Mouse (Mus musculus) mouse embryonic stem cell (cell line): ENCODE measurements around the gene Wwp2.

Experiments used
- in situ Hi-C, 2 experiments: fragments of 300-500 bp; cut with MboI; formaldehyde crosslinking; loops; 1 replicate in 1 of 2; 3 replicates in 1 of 2; pipeline ENCODE4 v1.14.3; 2019 to 2020; ENCODE audit warnings: low sequenced_read_pairs in 2 of 2, low pct_unique_long_range_greater_than_20kb in 1 of 2, mixed read lengths in 1 of 2; ENCODE audit not compliant: unreplicated experiment in 1 of 2

Gene Wwp2

GRCm38 (mm10) chr8:107537472-107537871 lies 101.3 kb downstream of the Wwp2 start:
- in situ Hi-C loops, result no loop called here

- in situ Hi-C loops, result no loop called here
These were observed 104.5 kb downstream of the Wwp2 start for GRCm38 (mm10) chr8:107540623-107541022.

GRCm38 (mm10) chr8:107541369-107541768 lies 105.2 kb downstream of the Wwp2 start:
- in situ Hi-C loops, result no loop called here

GRCm38 (mm10) chr8:107542151-107542550 lies 106.0 kb downstream of the Wwp2 start:
- in situ Hi-C loops, result no loop called here

GRCm38 (mm10) chr8:107543714-107544113 lies 107.5 kb downstream of the Wwp2 start:
- in situ Hi-C loops, result no loop called here

GRCm38 (mm10) chr8:107544211-107544610 lies 108.0 kb downstream of the Wwp2 start:
- in situ Hi-C loops, result no loop called here

- in situ Hi-C loops, result no loop called here
These were observed 108.5 kb downstream of the Wwp2 start for GRCm38 (mm10) chr8:107544651-107545174.

GRCm38 (mm10) chr8:107545621-107546152 lies 109.5 kb downstream of the Wwp2 start:
- in situ Hi-C loops, result no loop called here

GRCm38 (mm10) chr8:107546154-107546553 lies 110.0 kb downstream of the Wwp2 start:
- in situ Hi-C loops, result no loop called here

GRCm38 (mm10) chr8:107546817-107547216 lies 110.7 kb downstream of the Wwp2 start:
- in situ Hi-C loops, result no loop called here

- in situ Hi-C loops, result no loop called here
These were observed 116.1 kb downstream of the Wwp2 start for GRCm38 (mm10) chr8:107552234-107552633.

- in situ Hi-C loops, result no loop called here
These were observed 119.1 kb downstream of the Wwp2 start for GRCm38 (mm10) chr8:107555231-107555630.

GRCm38 (mm10) chr8:107556511-107556936 lies 120.4 kb downstream of the Wwp2 start:
- in situ Hi-C loops, result no loop called here

- in situ Hi-C loops, result no loop called here
These were observed 124.8 kb downstream of the Wwp2 start for GRCm38 (mm10) chr8:107560820-107561536.

GRCm38 (mm10) chr8:107562164-107562563 lies 126.0 kb downstream of the Wwp2 start:
- in situ Hi-C loops, result no loop called here

- in situ Hi-C loops, result no loop called here
These were observed 134.9 kb downstream of the Wwp2 start for GRCm38 (mm10) chr8:107571046-107571445.

- in situ Hi-C loops, result no loop called here
These were observed 135.4 kb downstream of the Wwp2 start for GRCm38 (mm10) chr8:107571486-107572135.

- in situ Hi-C loops, result no loop called here
These were observed 136.3 kb downstream of the Wwp2 start for GRCm38 (mm10) chr8:107572497-107572896.

GRCm38 (mm10) chr8:107574771-107575170 lies 138.6 kb downstream of the Wwp2 start:
- in situ Hi-C loops, result loop anchor here (5.0 kb wide), 1 partner anchor 112 kb away; no protein-coding TSS in a partner anchor
